Mouse (Mus musculus) midbrain, embryonic 10.5 days (tissue): ENCODE measurements at regions not wholly inside any gene's neighbourhood (a gene's known extent, or its start where the extent isn't known, plus 50 kb on each side); places are given as distances from the start of the nearest gene placed in this dataset.

ENCODE experiments used
- DNase-seq: peaks from one replicate; pipeline ENCODE4 v3.0.0-alpha.2; 2017; ENCODE audit warnings: low spot score
- H3K27ac ChIP-seq: fragments of 300-500 bp; sonication (generic); replicated peaks from 2 replicates; pipeline ENCODE4 v1.5.1; 2016; ENCODE audit warnings: mild to moderate bottlenecking
- H3K27me3 ChIP-seq: fragments of 300-500 bp; sonication (generic); 2 replicates; pipeline ENCODE4 v1.6.1; 2016; ENCODE audit warnings: low read depth, mild to moderate bottlenecking; ENCODE audit not compliant: poor library complexity, severe bottlenecking
- H3K36me3 ChIP-seq: fragments of 300-500 bp; sonication (generic); 2 replicates; pipeline ENCODE4 v1.6.1; 2016; ENCODE audit warnings: mild to moderate bottlenecking, moderate library complexity
- H3K4me1 ChIP-seq: fragments of 300-500 bp; sonication (generic); 2 replicates; pipeline ENCODE4 v1.6.1; 2016
- H3K4me3 ChIP-seq: fragments of 300-500 bp; sonication (generic); 2 replicates; pipeline ENCODE4 v1.5.1; 2016; ENCODE audit warnings: mild to moderate bottlenecking, moderate library complexity
- H3K9me3 ChIP-seq: fragments of 300-500 bp; sonication (generic); replicated peaks from 2 replicates; pipeline ENCODE4 v1.6.1; 2016; ENCODE audit warnings: mild to moderate bottlenecking
- WGBS: fragments of 180-500 bp; shearing (Covaris S2); methylation state at CpG from one replicate; pipeline ENCODE4 v1.1.7; 2016; 5-methylcytosine and 5-hydroxymethylcytosine counted together

DNA sequence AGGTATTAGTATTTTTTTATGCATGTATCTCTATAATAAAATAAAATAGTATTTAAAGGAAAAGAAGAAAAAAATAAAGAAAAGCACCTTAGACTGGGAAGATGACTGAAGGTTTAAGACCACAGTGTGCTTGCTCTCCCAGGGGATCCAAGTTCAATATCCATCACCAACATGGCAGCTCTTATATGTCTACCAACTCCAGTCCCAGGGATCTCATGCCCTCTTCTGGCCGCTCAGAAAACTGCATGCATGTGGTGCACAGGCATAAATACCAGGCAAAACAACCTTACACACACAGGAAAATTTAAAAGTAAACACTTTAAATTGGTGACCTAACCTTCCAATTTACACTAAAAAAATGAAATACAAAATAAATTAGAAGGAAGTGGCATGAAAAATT, 586.6 kb upstream of the Cntn4 start:
- Histone ChIP-seq H3K4me1 (no peaks in the 10 kb centered on the region), H3K27me3 (no peaks in the 10 kb centered on the region), H3K27ac (no peak overlapping the region), H3K4me3 (no peak overlapping the region), H3K9me3 (no peaks in the 10 kb centered on the region), H3K36me3 (no peaks in the 10 kb centered on the region)
- DNase-seq, result peak; percentile 41
- WGBS, result 18% methylated on average over 1 of the region's 1 CpGs
